Mouse (Mus musculus) bone marrow, adult 2 months (tissue): ENCODE data around the gene Fam234a. TPM values are rescaled to one million over a fixed set of nuclear protein-coding genes. Genes with fewer than 3 reads are reported as not detected.
"Not testable (repeated sequence)": the region's sequence is repeated elsewhere in the genome, so short reads cannot be mapped to it uniquely, and the experiment has no call there.

ENCODE experiments used
- H3K27ac ChIP-seq: fragments of 200-500 bp; 2 replicates; pipeline ENCODE4 v1.5.1; 2012; ENCODE audit warnings: low read depth, mild to moderate bottlenecking, control low read depth, inconsistent platforms, low read length; ENCODE audit not compliant: control insufficient read depth, poor library complexity, insufficient read depth
- H3K4me1 ChIP-seq: fragments of 200-500 bp; 2 replicates; pipeline ENCODE4 v1.6.1; 2011; ENCODE audit warnings: low read length; ENCODE audit not compliant: control insufficient read depth, insufficient read depth
- H3K4me3 ChIP-seq: fragments of 200-500 bp; replicated peaks from 2 replicates; pipeline ENCODE3; 2011; ENCODE audit warnings: mild to moderate bottlenecking, low read depth, low read length, control low read depth; ENCODE audit not compliant: control insufficient read depth
- CTCF ChIP-seq: fragments of 200-500 bp; IDR thresholded peaks from 2 replicates; pipeline ENCODE4 v1.5.1; 2011; ENCODE audit warnings: low read length, control low read depth; ENCODE audit not compliant: control insufficient read depth, insufficient read depth
- POLR2A ChIP-seq: fragments of 200-500 bp; IDR thresholded peaks from 2 replicates; pipeline ENCODE4 v1.6.1; 2011; ENCODE audit warnings: low read depth, mild to moderate bottlenecking, control low read depth, low read length, borderline replicate concordance; ENCODE audit not compliant: control insufficient read depth
- WGBS: fragments of 180-500 bp; shearing (Covaris S2); methylation state at CpG from one replicate; pipeline ENCODE4 v1.1.7; 2018; 5-methylcytosine and 5-hydroxymethylcytosine counted together
- polyA plus RNA-seq: library from polyadenylated mRNA; stranded (reverse); fragments of >200 nt; gene quantifications from 2 replicates; pipeline ENCODE4 v1.2.4, GENCODE M21; 2011; ENCODE audit warnings: low replicate concordance; ENCODE audit not compliant: missing spikeins, insufficient read depth, insufficient read length

Fam234a gene
- 4.7 and 9.0 TPM in 2 replicates for polyA plus RNA-seq

- 2% methylated on average over 33 of the region's 33 CpGs for WGBS
- Histone ChIP-seq H3K27ac (peak within 1 kb of the TSS; percentile 72), H3K4me1 (no peaks in the 10 kb centered on the region), H3K4me3 (peak within 1 kb of the TSS; percentile 77)
- TF ChIP-seq CTCF (no peak), POLR2A (no peak; the same call in 1 of the 2 replicates)
These were observed at the start of gene Fam234a for GRCm38 (mm10) chr17:26244101-26244841. Gene Fam234a, minus strand, starts transcription at chr17:26244242.

DNA sequence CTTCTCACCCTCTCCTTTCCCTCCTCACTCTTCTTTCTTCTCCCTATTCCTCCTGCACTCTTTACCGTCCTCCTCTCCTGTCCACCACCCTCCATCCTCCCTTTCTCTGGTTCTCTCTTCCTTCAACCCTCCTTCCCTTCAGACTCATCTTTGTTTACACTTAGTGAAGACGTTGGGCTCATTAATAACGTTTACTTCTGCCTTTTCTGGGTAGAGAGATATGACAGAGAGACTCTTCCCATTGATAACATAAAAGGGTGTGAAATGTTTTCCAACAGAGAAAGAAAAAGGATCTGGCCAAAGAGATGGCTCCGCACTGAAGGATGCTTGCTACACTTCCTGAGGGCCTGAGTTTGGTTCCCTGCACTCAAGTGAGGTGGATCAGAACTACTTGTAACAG is 45.4 kb upstream of the Fam234a start:
- no peak for TF ChIP-seq POLR2A
- TF ChIP-seq CTCF = no peak
- 71% methylated on average over 4 of the region's 4 CpGs for WGBS
- Histone ChIP-seq H3K4me3 (no peak overlapping the region), H3K27ac (no peak overlapping the region), H3K4me1 (no peaks in the 10 kb centered on the region)

- Histone ChIP-seq H3K4me3 (no peak overlapping the region), H3K27ac (no peak overlapping the region), H3K4me1 (no peaks in the 10 kb centered on the region)
- WGBS = 80% methylated on average over 8 of the region's 8 CpGs
- TF ChIP-seq CTCF = no peak
- TF ChIP-seq POLR2A = no peak
These were observed 42.3 kb upstream of the Fam234a start for GRCm38 (mm10) chr17:26286199-26286955.

GRCm38 (mm10) chr17:26276711-26277110 is 32.7 kb upstream of the Fam234a start:
- H3K27ac ChIP-seq = no peak overlapping the region
- no peaks in the 10 kb centered on the region for H3K4me1 ChIP-seq
- 80% methylated on average over 4 of the region's 4 CpGs for WGBS
- H3K4me3 ChIP-seq = no peak overlapping the region
- TF ChIP-seq POLR2A (no peak), CTCF (0 out of 2 replicates have a peak, but pooled peaks have one; percentile 14)

DNA sequence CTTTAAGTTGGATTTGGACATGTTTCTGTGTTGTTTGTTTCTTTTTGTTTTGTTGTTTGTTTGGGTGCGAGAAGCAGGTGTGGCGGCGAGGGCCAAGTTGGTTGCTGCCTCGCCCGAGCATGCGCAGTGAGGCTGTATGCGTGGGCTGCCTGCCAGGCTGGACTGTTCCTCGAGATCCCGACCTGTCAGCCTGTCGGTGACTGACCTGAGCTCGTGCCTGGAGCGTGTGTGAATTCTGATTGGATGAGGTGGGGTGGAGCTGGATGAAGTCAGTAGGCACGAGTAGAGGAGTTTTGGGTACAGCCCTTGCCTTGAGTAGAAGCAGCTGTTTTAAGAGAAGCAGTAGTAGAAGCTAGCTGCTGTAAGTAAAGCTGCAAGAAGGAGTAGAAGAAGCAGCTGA is 31.9 kb upstream of the Fam234a start:
- no peak for TF ChIP-seq POLR2A
- TF ChIP-seq CTCF = no peak
- Histone ChIP-seq H3K4me3 (no peak overlapping the region), H3K4me1 (no peaks in the 10 kb centered on the region), H3K27ac (no peak overlapping the region)
- 84% methylated on average over 13 of the region's 13 CpGs for WGBS

DNA sequence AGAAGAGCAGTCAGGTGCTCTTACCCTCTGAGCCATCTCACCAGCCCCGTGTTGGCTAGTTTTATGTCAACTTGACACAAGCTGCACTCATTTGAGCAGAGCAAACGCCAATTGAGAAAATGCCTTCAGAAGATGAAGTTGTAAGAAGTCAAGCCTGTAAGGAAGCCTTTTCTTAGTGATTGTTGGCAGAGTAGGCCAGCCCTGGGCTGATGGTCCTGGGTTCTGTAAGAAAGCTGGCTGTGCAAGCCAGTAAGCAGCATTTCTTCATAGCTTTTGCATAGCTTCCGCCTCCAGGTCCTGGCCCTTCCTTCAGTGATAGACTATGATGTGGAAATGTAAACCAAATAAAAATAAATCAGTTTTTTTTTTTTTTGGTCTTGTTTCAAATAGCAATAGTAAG is 28.5 kb upstream of the Fam234a start:
- 87% methylated on average over 3 of the region's 3 CpGs for WGBS
- H3K4me3 ChIP-seq = no peak overlapping the region
- H3K27ac ChIP-seq = no peak overlapping the region
- no peaks in the 10 kb centered on the region for H3K4me1 ChIP-seq
- TF ChIP-seq CTCF (no peak), POLR2A (no peak)

DNA sequence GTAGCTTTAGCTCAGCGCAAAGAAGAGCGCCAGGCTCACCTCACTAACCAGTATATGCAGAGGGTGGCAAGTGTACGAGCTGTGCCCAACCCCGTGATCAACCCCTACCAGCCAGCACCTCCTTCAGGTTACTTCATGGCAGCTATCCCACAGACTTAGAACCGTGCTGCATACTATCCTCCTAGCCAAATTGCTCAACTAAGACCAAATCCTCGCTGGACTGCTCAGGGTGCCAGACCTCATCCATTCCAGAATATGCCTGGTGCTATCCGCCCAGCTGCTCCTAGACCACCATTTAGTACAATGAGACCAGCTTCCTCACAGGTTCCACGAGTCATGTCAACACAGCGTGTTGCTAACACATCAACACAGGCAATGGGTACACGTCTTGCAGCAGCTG is 25.5 kb upstream of the Fam234a start:
- WGBS = 90% methylated on average over 10 of the region's 10 CpGs
- not testable (repeated sequence) for H3K4me1 ChIP-seq, H3K4me3 ChIP-seq, H3K27ac ChIP-seq

- H3K4me1 ChIP-seq = no peaks in the 10 kb centered on the region
- H3K4me3 ChIP-seq = no peak overlapping the region
- no peak for TF ChIP-seq CTCF
- TF ChIP-seq POLR2A = no peak
- WGBS = 50% methylated on average over 1 of the region's 1 CpGs
- no peak overlapping the region for H3K27ac ChIP-seq
These were observed 24.8 kb upstream of the Fam234a start for GRCm38 (mm10) chr17:26268851-26269250.
